Mouse (Mus musculus) megakaryocyte, adult 5-6 weeks (primary cell): ENCODE measurements around the gene Padi1. TPM values are rescaled to one million over a fixed set of nuclear protein-coding genes. Genes with fewer than 3 reads are reported as not detected.
A peak's percentile ranks its signal among the peaks of the same experiment; 100 is the strongest.

Experiments used
- ATAC-seq: 2 replicates; pipeline ENCODE4 v1.8.0; 2016; ENCODE audit warnings: mild to moderate bottlenecking, inconsistent platforms; ENCODE audit not compliant: poor library complexity, severe bottlenecking
- total RNA-seq, 2 experiments: library from RNA; stranded (forward) in 1 of 2; stranded (reverse) in 1 of 2; fragments of 153-499, 151-499 nt in 1 of 2; fragments of 221-1000, 200-1000 nt in 1 of 2; gene quantifications; 2 replicates each; pipeline versions ENCODE4 v1.2.3 to v1.2.4; 2015 to 2017

Gene Padi1
- total RNA-seq (2015) (not detected in 2 replicates), total RNA-seq (2017) (not detected in 2 replicates)

GRCm38 (mm10) chr4:140845666-140846065 lies at the start of gene Padi1:
TSS of gene Padi1 (minus strand) at chr4:140845778.
- ATAC-seq, result no peak

GRCm38 (mm10) chr4:140892163-140892530 lies 46.6 kb upstream of the Padi1 start:
- no peak for ATAC-seq

- no peak for ATAC-seq
These were observed 46.1 kb upstream of the Padi1 start for GRCm38 (mm10) chr4:140891525-140892162.

GRCm38 (mm10) chr4:140883852-140884251 lies 38.3 kb upstream of the Padi1 start:
- ATAC-seq, result no peak

- ATAC-seq, result no peak
These were observed 37.4 kb upstream of the Padi1 start for GRCm38 (mm10) chr4:140882981-140883380.

- ATAC-seq, result no peak
These were observed 36.8 kb upstream of the Padi1 start for GRCm38 (mm10) chr4:140882365-140882764.

GRCm38 (mm10) chr4:140881771-140882170 lies 36.2 kb upstream of the Padi1 start:
- ATAC-seq, result no peak

- ATAC-seq, result no peak
These were observed 35.6 kb upstream of the Padi1 start for GRCm38 (mm10) chr4:140881026-140881670.

GRCm38 (mm10) chr4:140880207-140880606 lies 34.6 kb upstream of the Padi1 start:
- ATAC-seq, result no peak

- ATAC-seq, result no peak
These were observed 34.2 kb upstream of the Padi1 start for GRCm38 (mm10) chr4:140879739-140880138.

- no peak for ATAC-seq
These were observed 33.5 kb upstream of the Padi1 start for GRCm38 (mm10) chr4:140879116-140879515.

GRCm38 (mm10) chr4:140878655-140879054 lies 33.1 kb upstream of the Padi1 start:
- no peak for ATAC-seq

- ATAC-seq, result no peak
These were observed 31.9 kb upstream of the Padi1 start for GRCm38 (mm10) chr4:140877441-140877840.

GRCm38 (mm10) chr4:140876681-140877080 lies 31.1 kb upstream of the Padi1 start:
- no peak for ATAC-seq

- ATAC-seq, result no peak
These were observed 30.6 kb upstream of the Padi1 start for GRCm38 (mm10) chr4:140876161-140876560.

GRCm38 (mm10) chr4:140873011-140873410 lies 27.4 kb upstream of the Padi1 start:
- no peak for ATAC-seq

- no peak for ATAC-seq
These were observed 27.1 kb upstream of the Padi1 start for GRCm38 (mm10) chr4:140872686-140872992.

GRCm38 (mm10) chr4:140871851-140872685 lies 26.5 kb upstream of the Padi1 start:
- ATAC-seq, result peak; percentile 58

GRCm38 (mm10) chr4:140871376-140871775 lies 25.8 kb upstream of the Padi1 start:
- no peak for ATAC-seq

GRCm38 (mm10) chr4:140870876-140871275 lies 25.3 kb upstream of the Padi1 start:
- ATAC-seq, result no peak

GRCm38 (mm10) chr4:140869945-140870344 lies 24.4 kb upstream of the Padi1 start:
- no peak for ATAC-seq
